Mouse (Mus musculus) midbrain, embryonic 10.5 days (tissue): ENCODE results near the gene Gnb4. TPM values are rescaled to one million over a fixed set of nuclear protein-coding genes. Genes with fewer than 3 reads are reported as not detected.

Source experiments
- DNase-seq: peaks from one replicate; pipeline ENCODE4 v3.0.0-alpha.2; 2017; ENCODE audit warnings: low spot score
- H3K27ac ChIP-seq: fragments of 300-500 bp; sonication (generic); replicated peaks from 2 replicates; pipeline ENCODE4 v1.5.1; 2016; ENCODE audit warnings: mild to moderate bottlenecking
- H3K27me3 ChIP-seq: fragments of 300-500 bp; sonication (generic); 2 replicates; pipeline ENCODE4 v1.6.1; 2016; ENCODE audit warnings: low read depth, mild to moderate bottlenecking; ENCODE audit not compliant: poor library complexity, severe bottlenecking
- H3K36me3 ChIP-seq: fragments of 300-500 bp; sonication (generic); 2 replicates; pipeline ENCODE4 v1.6.1; 2016; ENCODE audit warnings: mild to moderate bottlenecking, moderate library complexity
- H3K4me1 ChIP-seq: fragments of 300-500 bp; sonication (generic); 2 replicates; pipeline ENCODE4 v1.6.1; 2016
- H3K4me3 ChIP-seq: fragments of 300-500 bp; sonication (generic); 2 replicates; pipeline ENCODE4 v1.5.1; 2016; ENCODE audit warnings: mild to moderate bottlenecking, moderate library complexity
- H3K9me3 ChIP-seq: fragments of 300-500 bp; sonication (generic); replicated peaks from 2 replicates; pipeline ENCODE4 v1.6.1; 2016; ENCODE audit warnings: mild to moderate bottlenecking
- WGBS: fragments of 180-500 bp; shearing (Covaris S2); methylation state at CpG from one replicate; pipeline ENCODE4 v1.1.7; 2016; 5-methylcytosine and 5-hydroxymethylcytosine counted together
- polyA plus RNA-seq: library from polyadenylated mRNA; unstranded; fragments of >200 nt; fragmentation: Nextera tagmentation; extraction: Ambion mirVana; gene quantifications from 2 replicates; pipeline ENCODE4 v1.2.1, GENCODE M21; 2016

The Gnb4 gene
- polyA plus RNA-seq, 1 experiment from 2014 or later = 46.4 TPM

DNA sequence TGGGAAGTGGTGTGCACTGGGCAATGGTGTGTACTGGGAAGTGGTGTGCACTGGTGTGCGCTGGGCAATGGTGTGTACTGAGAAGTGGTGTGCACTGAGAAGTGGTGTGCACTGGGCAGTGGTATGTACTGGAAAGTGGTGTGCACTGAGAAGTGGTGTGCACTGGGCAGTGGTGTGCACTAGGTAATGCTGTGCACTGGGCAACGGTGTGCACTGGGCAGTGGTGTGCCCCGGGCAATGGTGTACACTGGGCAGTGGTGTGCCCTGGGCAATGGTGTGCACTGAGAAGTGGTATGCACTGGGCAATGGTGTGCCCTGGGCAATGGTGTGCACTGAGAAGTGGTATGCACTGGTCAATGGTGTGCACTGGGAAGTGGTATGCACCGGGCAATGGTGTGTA lies 7.2 kb downstream of the Gnb4 start:
- no peak overlapping the region for H3K4me3 ChIP-seq
- no peak for DNase-seq
- 95% methylated on average over 4 of the region's 4 CpGs for WGBS

DNA sequence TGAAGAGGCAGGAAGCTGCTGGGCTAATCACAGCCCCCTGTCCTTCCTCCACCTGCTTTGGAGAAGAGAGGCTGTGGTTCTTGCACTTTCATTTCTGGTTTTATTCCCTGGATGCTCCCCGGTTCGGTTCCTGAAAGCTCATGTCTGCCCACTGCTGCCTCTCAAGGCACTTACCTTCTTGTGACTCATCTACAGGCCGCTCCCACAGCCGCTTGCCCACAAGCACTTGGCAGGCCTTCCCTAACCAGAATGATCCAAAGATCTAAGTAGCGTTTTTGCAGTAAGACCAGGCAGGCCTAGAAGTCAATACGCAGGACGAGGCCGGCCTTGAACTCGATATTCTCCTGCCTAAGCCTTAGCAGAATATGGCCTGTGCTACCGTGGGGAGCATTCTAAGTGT lies 15.3 kb downstream of the Gnb4 start:
- WGBS = 92% methylated on average over 10 of the region's 10 CpGs
- H3K4me3 ChIP-seq = no peak overlapping the region
- no peak for DNase-seq
- H3K36me3 ChIP-seq = peaks cover 11% of the 10 kb centered on the region; the same call in 1 of the 2 replicates
- H3K4me1 ChIP-seq = no peaks in the 10 kb centered on the region
- no peaks in the 10 kb centered on the region for H3K27me3 ChIP-seq
- H3K9me3 ChIP-seq = no peaks in the 10 kb centered on the region
- H3K27ac ChIP-seq = no peak overlapping the region

More for the DNA sequence above, 7.2 kb downstream of the Gnb4 start:
- peaks cover 8% of the 10 kb centered on the region; the same call in 1 of the 2 replicates for H3K36me3 ChIP-seq
- 0 out of 2 replicates have a peak, but pooled peaks cover 4% of the 10 kb centered on the region for H3K4me1 ChIP-seq
- no peak overlapping the region for H3K27ac ChIP-seq
- no peaks in the 10 kb centered on the region for H3K27me3 ChIP-seq
- no peaks in the 10 kb centered on the region for H3K9me3 ChIP-seq

DNA sequence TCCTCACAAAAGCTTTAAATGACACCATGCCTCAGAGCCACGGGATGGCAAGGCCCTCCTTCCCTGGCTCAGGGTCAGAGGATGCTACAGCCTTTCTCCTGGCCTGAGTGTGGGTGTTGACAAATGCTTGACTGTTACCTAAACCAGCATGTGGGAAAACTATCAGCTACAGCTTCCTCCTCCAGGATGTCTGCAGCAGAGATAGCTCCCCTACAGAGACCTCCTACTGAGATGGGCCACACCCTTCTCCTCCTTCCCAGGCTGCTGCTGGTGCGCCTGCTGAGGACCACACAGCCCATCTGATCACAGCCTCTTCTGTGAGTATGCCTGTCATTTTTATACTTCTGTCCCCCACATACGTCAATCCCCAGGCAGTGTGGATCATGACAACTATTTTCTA lies 17.1 kb downstream of the Gnb4 start:
- WGBS = 76% methylated on average over 3 of the region's 3 CpGs
- no peaks in the 10 kb centered on the region for H3K4me1 ChIP-seq
- peaks cover 8% of the 10 kb centered on the region; the same call in 1 of the 2 replicates for H3K36me3 ChIP-seq
- no peak for DNase-seq
- no peaks in the 10 kb centered on the region for H3K27me3 ChIP-seq
- H3K9me3 ChIP-seq = no peaks in the 10 kb centered on the region
- no peak overlapping the region for H3K27ac ChIP-seq
- H3K4me3 ChIP-seq = no peak overlapping the region

DNA sequence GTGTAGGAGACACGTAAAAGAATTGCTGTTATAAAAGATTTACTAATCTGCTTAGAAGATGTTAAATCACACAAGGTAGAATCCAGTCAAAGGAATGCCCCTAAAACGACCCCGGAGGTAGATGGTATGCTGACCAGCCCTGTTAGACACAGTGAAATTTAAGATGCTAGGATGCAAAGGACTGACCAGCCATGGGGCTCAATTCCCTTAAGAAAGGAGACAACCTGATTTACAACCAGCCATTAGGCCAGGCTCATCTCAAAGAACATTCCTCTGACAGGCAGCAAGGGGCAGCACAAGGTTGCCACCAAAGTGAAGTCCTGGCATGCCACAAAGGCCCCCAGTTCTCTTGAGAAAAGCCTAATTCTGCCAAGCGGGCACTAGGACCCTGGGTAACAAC lies 21.3 kb downstream of the Gnb4 start:
- DNase-seq = no peak
- no peaks in the 10 kb centered on the region for H3K4me1 ChIP-seq
- no peaks in the 10 kb centered on the region for H3K9me3 ChIP-seq
- WGBS = 92% methylated on average over 4 of the region's 4 CpGs
- no peak overlapping the region for H3K4me3 ChIP-seq
- no peaks in the 10 kb centered on the region for H3K27me3 ChIP-seq
- no peak overlapping the region for H3K27ac ChIP-seq
- H3K36me3 ChIP-seq = peaks cover 7% of the 10 kb centered on the region

DNA sequence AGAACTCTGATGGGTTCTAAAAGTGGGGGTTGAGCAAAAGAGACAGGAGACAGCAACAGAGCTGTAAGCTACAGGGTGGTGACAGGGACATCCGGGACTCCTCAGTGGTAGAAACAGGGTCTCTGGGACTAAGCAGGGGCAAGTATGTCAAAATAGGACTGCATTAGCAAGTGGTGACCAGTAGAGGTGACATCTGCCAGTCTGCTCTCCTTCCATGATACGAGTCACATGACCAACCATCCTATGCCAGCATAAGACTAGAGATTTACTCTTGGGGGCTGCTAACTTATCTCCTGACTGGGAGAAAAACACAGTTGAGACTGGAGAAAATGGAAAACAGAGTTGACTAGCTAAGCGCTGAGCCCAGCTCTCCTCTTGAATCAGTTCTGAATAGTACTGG lies 30.1 kb downstream of the Gnb4 start:
- no peaks in the 10 kb centered on the region for H3K4me1 ChIP-seq
- H3K36me3 ChIP-seq = peaks cover 56% of the 10 kb centered on the region
- no peaks in the 10 kb centered on the region for H3K27me3 ChIP-seq
- H3K27ac ChIP-seq = no peak overlapping the region
- no peak for DNase-seq
- WGBS = 95% methylated on average over 3 of the region's 3 CpGs
- no peaks in the 10 kb centered on the region for H3K9me3 ChIP-seq
- H3K4me3 ChIP-seq = no peak overlapping the region

DNA sequence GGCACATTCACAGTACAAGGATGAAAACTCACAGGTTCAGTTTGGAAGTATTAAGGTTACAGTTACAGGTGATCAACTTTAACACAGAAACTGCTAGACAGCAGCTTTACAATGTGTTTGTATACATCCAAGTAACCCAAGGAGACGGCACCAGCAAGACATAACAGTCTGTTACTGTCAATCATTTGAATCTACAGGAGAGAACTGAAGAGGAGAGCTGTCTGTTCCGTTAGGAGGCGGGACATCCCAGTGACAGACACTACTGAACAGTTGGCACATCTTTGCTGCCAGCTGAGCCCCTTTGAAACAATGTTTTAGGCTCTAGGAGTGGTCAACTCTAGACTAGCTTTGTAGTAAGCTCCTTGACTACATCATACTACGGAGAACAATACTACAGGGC lies 32.9 kb downstream of the Gnb4 start:
- DNase-seq = no peak

DNA sequence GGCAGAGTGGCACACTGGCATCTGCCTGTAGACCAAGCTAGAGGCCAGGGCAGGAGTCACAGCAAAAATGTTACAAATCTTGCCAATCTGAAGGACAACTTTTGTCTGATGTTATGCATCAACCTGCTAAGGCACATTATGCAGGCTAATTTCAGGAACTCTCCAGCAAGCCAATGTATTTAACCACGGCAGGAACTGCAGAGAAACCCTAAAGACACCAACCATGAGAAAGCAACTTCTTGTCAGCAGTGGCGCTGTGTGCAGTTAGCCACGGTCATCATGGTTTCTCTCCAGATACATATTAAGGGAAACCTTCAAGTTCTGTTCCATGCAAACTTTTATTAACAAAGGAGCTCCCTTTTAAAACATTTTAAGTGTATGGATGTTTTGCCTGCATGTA lies 34.5 kb downstream of the Gnb4 start:
- H3K27ac ChIP-seq = no peak overlapping the region
- WGBS = 86% methylated on average over 3 of the region's 3 CpGs
- no peak overlapping the region for H3K4me3 ChIP-seq
- no peaks in the 10 kb centered on the region for H3K4me1 ChIP-seq
- no peaks in the 10 kb centered on the region for H3K27me3 ChIP-seq
- H3K9me3 ChIP-seq = no peaks in the 10 kb centered on the region
- H3K36me3 ChIP-seq = peaks cover 50% of the 10 kb centered on the region
- no peak for DNase-seq

More for the DNA sequence above, 32.9 kb downstream of the Gnb4 start:
- Histone ChIP-seq H3K27ac (no peak overlapping the region), H3K27me3 (no peaks in the 10 kb centered on the region), H3K4me1 (no peaks in the 10 kb centered on the region), H3K4me3 (no peak overlapping the region), H3K36me3 (peaks cover 52% of the 10 kb centered on the region), H3K9me3 (no peaks in the 10 kb centered on the region)
- 94% methylated on average over 4 of the region's 4 CpGs for WGBS

DNA sequence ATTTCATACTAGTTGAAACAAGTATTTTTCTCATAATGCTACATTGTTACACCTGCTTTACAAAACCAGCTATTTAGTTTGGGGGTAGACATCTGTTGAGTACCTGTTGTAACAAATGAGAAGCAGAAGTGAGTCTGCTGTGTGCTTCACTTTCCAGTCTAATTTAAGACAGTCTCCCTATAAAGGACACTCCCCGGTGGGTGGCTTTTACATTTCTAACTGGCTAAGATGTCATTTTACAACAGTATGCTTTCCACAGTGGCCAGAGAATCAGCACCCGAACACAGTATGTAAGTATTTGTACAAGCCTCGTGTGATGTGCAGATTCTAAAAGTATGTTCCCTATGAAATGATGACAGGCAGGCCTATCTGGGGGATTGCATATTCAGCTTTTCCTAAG lies 35.6 kb downstream of the Gnb4 start:
- 88% methylated on average over 3 of the region's 3 CpGs for WGBS

DNA sequence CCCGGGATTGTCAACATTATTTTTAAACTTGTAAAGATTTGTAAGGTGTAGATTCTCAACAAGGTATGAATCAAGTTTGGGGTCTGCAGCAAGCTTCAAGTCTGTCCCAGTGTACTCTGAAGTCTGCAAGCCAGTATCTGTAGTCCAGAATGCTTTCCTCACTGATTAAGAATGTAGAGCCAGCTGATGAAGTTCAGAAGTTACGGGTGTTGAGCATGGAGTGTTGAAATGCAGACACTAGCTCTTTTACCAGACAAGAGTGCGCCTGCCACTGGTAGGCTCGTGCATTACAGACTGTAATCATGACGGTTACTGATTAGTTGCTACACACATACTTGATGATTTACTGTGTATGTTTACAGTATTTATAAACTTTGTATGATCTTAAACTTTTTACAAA lies 37.6 kb downstream of the Gnb4 start:
- Histone ChIP-seq H3K36me3 (peaks cover 65% of the 10 kb centered on the region), H3K27me3 (no peaks in the 10 kb centered on the region), H3K4me3 (no peak overlapping the region), H3K4me1 (no peaks in the 10 kb centered on the region; the same call in 1 of the 2 replicates), H3K27ac (no peak overlapping the region), H3K9me3 (no peaks in the 10 kb centered on the region)
- 93% methylated on average over 5 of the region's 5 CpGs for WGBS
- DNase-seq = no peak

More for the DNA sequence above, 35.6 kb downstream of the Gnb4 start:
- Histone ChIP-seq H3K27ac (no peak overlapping the region), H3K36me3 (peaks cover 56% of the 10 kb centered on the region), H3K4me1 (no peaks in the 10 kb centered on the region), H3K4me3 (no peak overlapping the region), H3K27me3 (no peaks in the 10 kb centered on the region), H3K9me3 (no peaks in the 10 kb centered on the region)
- DNase-seq = no peak

DNA sequence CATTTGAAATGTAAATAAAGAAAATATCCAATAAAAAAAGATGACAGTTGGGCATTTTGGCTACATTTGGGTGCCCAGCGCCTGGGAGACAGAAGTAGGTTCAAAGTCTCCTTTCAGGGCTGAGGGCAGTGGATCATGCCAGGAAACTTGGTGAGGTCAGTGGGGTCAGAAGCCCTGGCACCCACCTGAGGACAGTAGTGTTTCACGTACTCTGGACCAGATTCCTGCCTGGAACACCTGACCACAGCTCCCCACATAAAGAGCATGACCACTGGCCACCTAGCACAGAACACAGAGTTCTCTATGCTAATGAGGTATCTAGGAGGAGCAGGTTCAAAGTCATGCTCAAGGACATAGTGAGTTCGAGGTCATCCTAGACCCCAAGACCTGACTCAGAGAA lies 41.2 kb downstream of the Gnb4 start:
- DNase-seq = no peak
- Histone ChIP-seq H3K9me3 (no peaks in the 10 kb centered on the region), H3K36me3 (peaks cover 53% of the 10 kb centered on the region), H3K4me1 (no peaks in the 10 kb centered on the region; the same call in 1 of the 2 replicates), H3K27me3 (no peaks in the 10 kb centered on the region), H3K4me3 (no peak overlapping the region), H3K27ac (no peak overlapping the region)
- WGBS = 85% methylated on average over 3 of the region's 3 CpGs

DNA sequence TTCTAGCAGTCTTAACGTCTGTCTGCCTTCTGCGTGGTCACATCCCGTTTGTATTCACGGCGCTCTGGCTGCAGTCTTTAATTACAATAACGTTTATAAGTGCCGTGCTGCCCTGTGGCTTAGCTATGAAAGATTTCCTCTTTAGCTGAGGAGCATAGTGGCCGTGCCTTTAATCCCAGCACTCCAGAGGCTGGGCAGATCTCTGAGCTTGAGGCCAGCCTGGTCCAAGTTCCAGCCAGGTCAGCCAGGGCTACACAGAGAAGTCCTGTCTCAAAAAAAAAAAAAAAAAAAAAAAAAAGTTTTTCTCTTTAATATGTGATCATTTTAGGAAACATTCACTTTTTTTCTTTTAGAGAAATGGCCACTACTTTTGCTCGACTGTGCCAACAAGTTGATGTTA lies 42.5 kb downstream of the Gnb4 start:
- H3K36me3 ChIP-seq = peaks cover 61% of the 10 kb centered on the region
- WGBS = 58% methylated on average over 9 of the region's 9 CpGs
- no peaks in the 10 kb centered on the region; the same call in 1 of the 2 replicates for H3K4me1 ChIP-seq
- no peak for DNase-seq
- no peak overlapping the region for H3K27ac ChIP-seq
- no peaks in the 10 kb centered on the region for H3K27me3 ChIP-seq
- H3K4me3 ChIP-seq = no peak overlapping the region
- H3K9me3 ChIP-seq = no peaks in the 10 kb centered on the region

DNA sequence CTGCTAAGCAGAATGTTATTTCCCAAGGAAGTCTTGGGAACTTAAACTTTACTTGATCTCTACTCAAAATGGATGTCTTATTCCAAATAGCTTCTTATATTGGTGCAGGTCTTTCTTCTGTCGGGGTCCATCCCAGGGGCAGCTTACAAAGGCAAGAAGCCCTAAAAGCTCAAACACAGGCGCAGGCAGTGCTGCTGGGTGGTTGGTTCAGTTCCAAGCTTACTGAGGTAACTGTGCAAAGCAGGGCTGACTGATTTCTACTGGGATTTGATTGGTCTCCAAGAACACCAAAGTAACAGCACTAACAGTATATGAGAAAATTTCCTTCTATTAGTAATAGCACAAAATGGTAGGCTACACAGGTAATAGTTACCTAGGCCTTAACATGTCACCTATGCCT lies 43.3 kb downstream of the Gnb4 start:
- Histone ChIP-seq H3K9me3 (peaks cover 6% of the 10 kb centered on the region), H3K4me1 (no peaks in the 10 kb centered on the region; the same call in 1 of the 2 replicates), H3K36me3 (peaks cover 66% of the 10 kb centered on the region), H3K27ac (no peak overlapping the region), H3K4me3 (no peak overlapping the region), H3K27me3 (no peaks in the 10 kb centered on the region)
- WGBS = 96% methylated on average over 2 of the region's 2 CpGs
- no peak for DNase-seq

DNA sequence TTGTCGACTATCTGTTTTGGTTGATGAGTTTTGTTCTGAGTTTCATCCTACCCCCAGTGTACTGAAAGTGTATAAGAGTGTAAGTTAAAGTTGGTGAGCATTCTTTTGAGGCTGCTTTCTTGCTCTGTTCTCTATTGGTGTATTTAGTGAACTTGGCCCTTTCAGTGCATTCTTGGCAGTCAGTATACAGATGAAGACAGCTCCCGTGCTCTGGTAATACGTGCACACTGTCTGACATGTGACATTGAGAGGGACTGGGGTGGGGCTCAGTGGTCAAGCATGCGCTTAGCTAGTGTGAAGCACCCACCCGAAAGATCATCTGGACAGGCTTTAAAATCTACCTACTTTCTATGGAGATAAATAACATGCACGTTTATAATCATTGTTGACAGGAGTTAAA lies 53.0 kb downstream of the Gnb4 start:
- Histone ChIP-seq H3K36me3 (peaks cover 62% of the 10 kb centered on the region), H3K4me1 (no peaks in the 10 kb centered on the region), H3K27ac (no peak overlapping the region), H3K27me3 (no peaks in the 10 kb centered on the region), H3K4me3 (no peak overlapping the region), H3K9me3 (peaks cover 6% of the 10 kb centered on the region)
- 94% methylated on average over 6 of the region's 6 CpGs for WGBS
- DNase-seq = no peak

DNA sequence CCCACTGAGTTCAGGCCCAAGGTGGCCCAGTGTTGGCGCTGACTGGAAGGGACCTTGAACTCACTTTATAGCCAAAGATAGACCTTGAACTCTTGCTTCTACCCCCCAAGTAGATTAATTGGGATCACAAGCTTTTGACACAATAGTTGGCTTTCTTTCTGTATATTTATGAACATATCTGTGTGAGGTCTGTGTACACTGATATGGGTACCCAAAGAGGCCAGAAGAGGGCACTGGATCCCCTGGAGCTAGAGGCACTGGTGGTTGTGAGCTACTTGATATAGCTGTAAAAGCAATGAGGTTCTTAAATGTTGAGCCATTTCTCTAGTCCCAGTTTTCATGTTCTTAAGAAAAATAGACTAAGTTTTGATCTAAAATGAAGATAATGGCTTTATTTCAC lies 63.3 kb downstream of the Gnb4 start:
- H3K36me3 ChIP-seq = peaks cover 34% of the 10 kb centered on the region

More for the DNA sequence above, 63.3 kb downstream of the Gnb4 start:
- H3K27me3 ChIP-seq = no peaks in the 10 kb centered on the region
- no peak overlapping the region for H3K27ac ChIP-seq
- 89% methylated on average over 1 of the region's 1 CpGs for WGBS
- no peak overlapping the region for H3K4me3 ChIP-seq
- DNase-seq = no peak
- H3K9me3 ChIP-seq = no peaks in the 10 kb centered on the region
- no peaks in the 10 kb centered on the region for H3K4me1 ChIP-seq
